Mouse (Mus musculus) ES-Bruce4 (cell line): ENCODE data around the gene Zpld1.

Experiments used
- CTCF ChIP-seq: IDR thresholded peaks from one replicate; pipeline ENCODE4 v1.8.1; 2011; ENCODE audit warnings: low read depth, low read length
- POLR2A ChIP-seq: IDR thresholded peaks from one replicate; pipeline ENCODE4 v1.8.1; 2011; ENCODE audit warnings: low read length; ENCODE audit not compliant: insufficient read depth

DNA sequence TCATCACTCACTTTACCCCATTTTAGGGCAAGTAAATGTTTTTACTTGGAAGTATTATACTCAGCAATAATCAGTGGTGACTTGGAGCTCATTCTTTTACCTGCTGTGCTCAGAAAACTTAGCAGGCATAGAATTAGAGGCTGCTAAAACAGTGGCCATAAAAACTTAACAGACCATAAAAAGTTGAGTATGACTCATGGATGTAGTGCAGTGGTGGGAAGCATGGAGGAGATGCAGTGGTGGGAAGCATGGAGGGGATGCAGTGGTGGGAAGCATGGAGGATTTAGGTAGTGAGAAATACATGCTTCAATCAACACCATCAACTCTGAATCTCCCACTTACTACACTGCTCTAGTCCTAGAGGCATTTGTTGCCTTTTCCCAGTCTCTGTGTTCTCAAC lies 19.2 kb upstream of the Zpld1 start:
- TF ChIP-seq POLR2A: no peak
- TF ChIP-seq CTCF: no peak
